Mouse (Mus musculus) liver, postnatal 0 days (tissue): ENCODE results near the gene Gpr160.

Experiments used
- CTCF ChIP-seq: sonication (generic); IDR thresholded peaks from 2 replicates; pipeline ENCODE4 v1.5.1; 2016; ENCODE audit warnings: antibody characterized with exemption, low read depth
- EP300 ChIP-seq: IDR thresholded peaks from 2 replicates; pipeline ENCODE4 v1.6.1; 2016; ENCODE audit warnings: antibody characterized with exemption, low read depth, mild to moderate bottlenecking

DNA sequence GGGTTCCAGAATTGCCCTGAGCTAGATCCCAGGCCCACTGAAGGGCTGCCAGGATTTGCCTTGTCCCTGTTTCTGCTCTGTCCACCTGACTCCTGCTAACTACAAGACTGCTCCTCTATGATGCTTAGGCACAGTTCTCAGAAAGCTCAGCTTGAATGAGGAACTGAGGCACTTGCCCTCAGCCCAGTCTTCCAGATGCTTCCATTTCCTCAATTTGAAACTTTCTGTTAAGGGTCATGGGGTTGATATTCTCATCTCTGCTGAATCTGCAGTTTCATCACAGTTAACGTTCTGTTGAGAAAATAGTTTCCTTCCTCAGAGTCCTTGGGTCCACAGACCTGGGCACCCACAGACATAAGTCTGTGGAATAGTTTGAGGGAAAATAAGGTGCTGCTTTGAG lies 8.9 kb downstream of the Gpr160 start:
- TF ChIP-seq CTCF: no peak
- no peak for TF ChIP-seq EP300
